Mouse (Mus musculus): Measurements from ENCODE around the gene Slc12a1. TPM values are rescaled to one million over a fixed set of nuclear protein-coding genes. Genes with fewer than 3 reads are reported as not detected.

Slc12a1 gene
- polyA plus RNA-seq, 1 experiment from 2014 or later = not detected

DNA sequence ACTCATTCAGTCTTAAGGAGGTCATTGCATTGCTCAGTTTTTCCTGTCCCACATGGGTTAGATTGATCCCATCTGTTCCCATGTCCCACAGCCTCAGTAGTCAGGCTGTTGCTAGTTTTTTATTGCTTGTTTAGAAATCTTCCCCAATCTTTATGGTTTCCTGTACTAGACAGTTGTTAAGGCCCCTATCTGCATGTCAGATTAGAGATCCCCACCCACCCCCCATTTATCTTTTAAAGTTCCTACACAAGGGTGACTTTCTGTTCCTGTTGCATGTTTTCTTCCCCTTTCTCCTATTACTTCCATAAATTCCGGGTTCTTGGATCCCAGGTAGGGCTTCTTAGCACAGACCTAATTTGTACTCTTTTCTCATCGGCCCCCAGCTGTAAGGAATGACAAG is 81.2 kb downstream of the Slc12a1 start:
- ATAC-seq (ENCODE audit: low FRiP score, low TSS enrichment) = no peak
- H3K4me2 ChIP-seq (replicated peaks; ENCODE audit: low read depth) = no peak overlapping the region
- no peak for DNase-seq (ENCODE audit: low spot score)
- no peaks in the 10 kb centered on the region for H3K4me1 ChIP-seq (replicated peaks; ENCODE audit: control insufficient read depth, insufficient read depth)
- 68% methylated on average over 2 of the region's 2 CpGs for WGBS
- TF ChIP-seq CTCF (IDR thresholded peaks at IDR 0.05; ENCODE audit: low read depth) (no peak), EP300 (optimal IDR thresholded peaks at IDR 0.05) (no peak)
- H3K9me3 ChIP-seq (ENCODE audit: control insufficient read depth, low read length) = no peaks in the 10 kb centered on the region
- H3K36me3 ChIP-seq (ENCODE audit: control insufficient read depth, insufficient read depth, low read length) = no peaks in the 10 kb centered on the region
- H3K27ac ChIP-seq (replicated peaks) = no peak overlapping the region
- H3K27me3 ChIP-seq (ENCODE audit: control insufficient read depth, insufficient read depth, low read length) = no peaks in the 10 kb centered on the region
- no peak overlapping the region for H3K4me3 ChIP-seq (ENCODE audit: low read depth, low read length)
- no peak overlapping the region for H3K9ac ChIP-seq (ENCODE audit: low read length)

DNA sequence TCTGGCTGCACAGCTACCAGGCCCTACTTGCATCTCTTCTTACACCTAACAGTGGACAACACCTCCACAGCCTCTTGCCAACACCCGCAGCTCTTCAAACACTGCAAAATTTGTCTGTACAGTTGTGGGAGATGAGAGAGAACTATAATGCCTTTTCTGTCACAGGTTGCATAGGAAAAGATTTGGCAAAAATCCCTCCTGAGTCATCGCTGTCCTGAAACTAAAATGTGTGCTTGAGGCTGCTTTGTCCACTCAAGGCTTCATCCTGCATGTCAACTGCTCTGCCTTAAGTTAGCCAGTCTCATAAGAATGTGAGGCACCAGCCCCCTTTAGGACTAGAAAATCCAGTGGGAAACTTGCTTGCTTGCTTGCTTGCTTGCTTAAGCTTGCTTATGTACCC is 81.7 kb downstream of the Slc12a1 start:
- WGBS = 72% methylated on average over 2 of the region's 2 CpGs
- H3K9ac ChIP-seq (ENCODE audit: low read length) = no peak overlapping the region
- H3K4me1 ChIP-seq (replicated peaks; ENCODE audit: control insufficient read depth, insufficient read depth) = no peaks in the 10 kb centered on the region
- H3K4me3 ChIP-seq (ENCODE audit: low read depth, low read length) = no peak overlapping the region
- H3K27me3 ChIP-seq (ENCODE audit: control insufficient read depth, insufficient read depth, low read length) = no peaks in the 10 kb centered on the region
- no peak overlapping the region for H3K27ac ChIP-seq (replicated peaks)
- TF ChIP-seq CTCF (IDR thresholded peaks at IDR 0.05; ENCODE audit: low read depth) = no peak
- TF ChIP-seq EP300 (optimal IDR thresholded peaks at IDR 0.05) = no peak
- H3K4me2 ChIP-seq (replicated peaks; ENCODE audit: low read depth) = no peak overlapping the region
- ATAC-seq (ENCODE audit: low FRiP score, low TSS enrichment) (no peak), DNase-seq (ENCODE audit: low spot score) (no peak)
- H3K36me3 ChIP-seq (ENCODE audit: control insufficient read depth, insufficient read depth, low read length) = no peaks in the 10 kb centered on the region
- H3K9me3 ChIP-seq (ENCODE audit: control insufficient read depth, low read length) = no peaks in the 10 kb centered on the region

DNA sequence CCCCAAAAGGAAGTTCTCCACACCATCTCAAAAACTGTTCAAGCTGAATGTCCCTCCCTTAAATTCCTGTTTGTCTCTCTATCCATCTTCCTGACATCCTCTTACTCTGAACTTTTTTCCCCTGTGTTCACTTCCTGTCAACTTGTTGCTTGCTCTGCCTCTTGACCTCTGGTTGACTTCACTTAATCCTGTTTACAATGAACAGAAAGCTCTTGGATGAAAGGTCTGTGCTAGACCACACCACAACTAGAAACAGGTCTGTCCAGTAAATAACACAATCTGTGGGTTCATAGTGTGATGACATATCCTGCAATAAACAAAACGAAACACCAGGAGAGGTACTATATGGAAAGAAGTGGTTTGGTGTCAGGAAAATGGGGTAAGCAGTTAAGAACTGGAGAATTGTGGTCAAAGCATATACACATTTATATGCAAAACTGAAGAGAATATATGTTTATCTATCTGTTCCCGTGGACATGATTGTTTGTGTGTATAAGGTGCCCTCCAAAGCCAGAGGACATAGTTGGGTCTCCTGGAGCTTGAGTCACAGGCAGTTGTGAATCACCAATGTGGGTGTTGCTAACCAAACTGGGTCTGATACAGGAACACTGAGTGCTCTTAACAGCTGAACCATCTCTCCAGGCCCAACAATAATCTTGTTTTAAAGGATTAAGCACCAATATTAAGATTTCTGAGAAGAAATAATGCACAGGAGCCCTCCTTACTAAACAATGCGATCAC is 93.4 kb downstream of the Slc12a1 start:
- Histone ChIP-seq H3K27ac (replicated peaks) (no peak overlapping the region), H3K9me3 (ENCODE audit: control insufficient read depth, low read length) (no peaks in the 10 kb centered on the region), H3K4me3 (ENCODE audit: low read depth, low read length) (no peak overlapping the region), H3K27me3 (ENCODE audit: control insufficient read depth, insufficient read depth, low read length) (no peaks in the 10 kb centered on the region), H3K4me2 (replicated peaks; ENCODE audit: low read depth) (no peak overlapping the region), H3K9ac (ENCODE audit: low read length) (no peak overlapping the region), H3K4me1 (replicated peaks; ENCODE audit: control insufficient read depth, insufficient read depth) (no peaks in the 10 kb centered on the region), H3K36me3 (ENCODE audit: control insufficient read depth, insufficient read depth, low read length) (no peaks in the 10 kb centered on the region)
- no peak for DNase-seq (ENCODE audit: low spot score)
- WGBS = 67% methylated on average over 3 of the region's 3 CpGs
- ATAC-seq (ENCODE audit: low FRiP score, low TSS enrichment) = no peak
- TF ChIP-seq CTCF (IDR thresholded peaks at IDR 0.05; ENCODE audit: low read depth) (no peak), EP300 (optimal IDR thresholded peaks at IDR 0.05) (no peak)

DNA sequence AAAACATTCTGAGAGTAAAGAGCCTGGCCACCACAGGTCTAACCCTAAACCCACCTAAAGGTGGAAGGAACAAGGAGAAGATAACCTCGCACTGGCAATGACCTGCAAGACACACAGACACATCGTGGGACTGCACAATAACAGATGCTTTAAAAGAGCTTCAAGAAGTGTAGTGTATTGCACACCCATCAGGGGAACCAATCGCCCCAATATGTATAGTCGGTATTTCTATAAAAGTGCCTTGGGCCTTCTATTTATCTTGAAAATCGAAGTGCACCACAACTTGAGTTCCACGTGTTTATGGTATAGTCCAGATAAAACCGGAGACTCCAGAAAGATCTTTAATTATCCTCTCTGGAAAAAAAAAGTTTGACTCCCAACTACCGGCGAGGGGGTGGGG is 94.4 kb downstream of the Slc12a1 start:
- no peak for ATAC-seq (ENCODE audit: low FRiP score, low TSS enrichment)

DNA sequence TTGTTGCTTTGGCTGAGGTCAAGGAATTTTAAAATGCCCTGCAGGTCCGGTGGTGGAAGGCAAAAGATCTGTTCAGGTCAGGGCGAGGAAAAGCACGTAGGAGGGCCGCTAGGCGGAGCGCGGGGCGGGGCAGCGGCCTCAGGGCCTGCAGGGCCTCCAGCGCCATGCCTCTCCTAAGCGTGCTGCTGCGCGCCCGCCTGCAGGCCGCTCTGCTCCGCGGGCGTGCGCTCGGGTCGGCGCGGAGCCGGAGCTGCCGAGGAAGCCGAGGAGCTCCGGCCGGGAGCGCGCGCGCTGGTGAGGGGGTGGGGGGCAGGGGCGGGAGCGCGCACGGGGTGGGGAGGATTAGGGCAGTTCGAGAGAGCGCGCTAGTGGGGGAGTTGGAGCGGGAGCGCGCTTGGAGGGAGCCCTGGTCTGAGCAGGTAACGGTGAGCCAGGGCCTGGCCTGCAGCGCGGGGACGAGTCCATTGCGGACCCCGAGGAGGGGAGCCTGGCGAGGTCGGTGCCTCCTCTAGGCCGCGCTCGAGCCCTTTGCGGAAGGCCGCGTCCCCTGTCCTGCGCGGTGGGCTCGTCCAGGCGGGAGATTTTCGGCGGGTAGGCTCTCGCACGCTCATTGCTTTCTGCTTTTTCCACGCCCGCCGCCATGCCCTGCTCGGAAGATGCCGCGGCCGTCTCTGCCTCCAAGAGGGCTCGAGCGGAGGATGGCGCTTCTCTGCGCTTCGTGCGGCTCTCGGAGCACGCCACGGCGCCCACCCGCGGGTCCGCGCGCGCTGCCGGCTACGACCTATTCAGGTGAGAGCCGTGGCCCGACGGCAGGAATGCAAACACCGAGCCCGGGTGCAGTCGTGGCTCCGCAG is 95.0 kb downstream of the Slc12a1 start, which contains the start of gene Dut:
Gene Dut, plus strand, starts transcription at position 83 of the 854 bp plus-strand sequence.
- Histone ChIP-seq H3K4me3 (ENCODE audit: low read depth, low read length) (peak within 1 kb of the TSS; percentile 68), H3K9me3 (ENCODE audit: control insufficient read depth, low read length) (no peaks in the 10 kb centered on the region), H3K9ac (ENCODE audit: low read length) (peak within 1 kb of the TSS; percentile 76), H3K27me3 (ENCODE audit: control insufficient read depth, insufficient read depth, low read length) (no peaks in the 10 kb centered on the region), H3K4me1 (replicated peaks; ENCODE audit: control insufficient read depth, insufficient read depth) (no peaks in the 10 kb centered on the region), H3K36me3 (ENCODE audit: control insufficient read depth, insufficient read depth, low read length) (no peaks in the 10 kb centered on the region), H3K4me2 (replicated peaks; ENCODE audit: low read depth) (peak within 1 kb of the TSS; percentile 76), H3K27ac (replicated peaks) (peak within 1 kb of the TSS; percentile 89)
- TF ChIP-seq EP300 (optimal IDR thresholded peaks at IDR 0.05) = no peak
- TF ChIP-seq CTCF (IDR thresholded peaks at IDR 0.05; ENCODE audit: low read depth) = peak; percentile 62
- DNase-seq (ENCODE audit: low spot score) = peak; percentile 95
- under 1% methylated on average over 81 of the region's 96 CpGs for WGBS
- peak; percentile 100 for ATAC-seq (ENCODE audit: low FRiP score, low TSS enrichment)

More for the DNA sequence above, 94.4 kb downstream of the Slc12a1 start:
- Histone ChIP-seq H3K4me3 (ENCODE audit: low read depth, low read length) (peak overlapping the region; percentile 68), H3K9me3 (ENCODE audit: control insufficient read depth, low read length) (no peaks in the 10 kb centered on the region), H3K27ac (replicated peaks) (peak overlapping the region; percentile 89), H3K4me1 (replicated peaks; ENCODE audit: control insufficient read depth, insufficient read depth) (no peaks in the 10 kb centered on the region), H3K4me2 (replicated peaks; ENCODE audit: low read depth) (peak overlapping the region; percentile 76), H3K9ac (ENCODE audit: low read length) (peak overlapping the region; percentile 76), H3K27me3 (ENCODE audit: control insufficient read depth, insufficient read depth, low read length) (no peaks in the 10 kb centered on the region), H3K36me3 (ENCODE audit: control insufficient read depth, insufficient read depth, low read length) (no peaks in the 10 kb centered on the region)
- TF ChIP-seq EP300 (optimal IDR thresholded peaks at IDR 0.05) = no peak
- TF ChIP-seq CTCF (IDR thresholded peaks at IDR 0.05; ENCODE audit: low read depth) = no peak
- no peak for DNase-seq (ENCODE audit: low spot score)
- 9% methylated on average over 9 of the region's 9 CpGs for WGBS

DNA sequence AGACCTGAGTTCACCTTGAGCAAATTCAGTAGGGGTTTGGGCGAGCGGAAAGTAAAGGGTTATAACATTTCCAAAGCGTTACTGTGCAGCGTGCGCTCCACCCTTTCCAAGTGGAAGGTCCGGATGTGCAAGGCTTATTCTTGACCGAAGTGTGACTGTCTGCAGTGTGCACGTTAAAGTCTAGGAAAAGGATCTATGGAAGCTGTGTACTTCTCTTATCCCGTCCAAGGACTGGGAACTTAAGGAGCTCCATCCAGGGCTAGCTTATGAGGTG is 95.6 kb downstream of the Slc12a1 start:
- Histone ChIP-seq H3K9ac (ENCODE audit: low read length) (peak overlapping the region; percentile 76), H3K4me2 (replicated peaks; ENCODE audit: low read depth) (peak overlapping the region; percentile 76), H3K4me3 (ENCODE audit: low read depth, low read length) (peak overlapping the region; percentile 68), H3K27me3 (ENCODE audit: control insufficient read depth, insufficient read depth, low read length) (no peaks in the 10 kb centered on the region), H3K36me3 (ENCODE audit: control insufficient read depth, insufficient read depth, low read length) (no peaks in the 10 kb centered on the region), H3K27ac (replicated peaks) (peak overlapping the region; percentile 89), H3K4me1 (replicated peaks; ENCODE audit: control insufficient read depth, insufficient read depth) (no peaks in the 10 kb centered on the region), H3K9me3 (ENCODE audit: control insufficient read depth, low read length) (no peaks in the 10 kb centered on the region)
- TF ChIP-seq EP300 (optimal IDR thresholded peaks at IDR 0.05) = no peak
- TF ChIP-seq CTCF (IDR thresholded peaks at IDR 0.05; ENCODE audit: low read depth) = no peak
- DNase-seq (ENCODE audit: low spot score) (no peak), ATAC-seq (ENCODE audit: low FRiP score, low TSS enrichment) (no peak)
- WGBS = 0% methylated on average over 9 of the region's 9 CpGs
